Mouse (Mus musculus) heart, postnatal 36 days (tissue): Measurements from ENCODE around the gene Nlrp1b. TPM values are rescaled to one million over a fixed set of nuclear protein-coding genes. Genes with fewer than 3 reads are reported as not detected.

Source experiments
- DNase-seq, 2 experiments: peaks; one replicate each; pipeline ENCODE4 v3.0.0; 2021 to 2022
- intact Hi-C: fragments of 180-260 bp; cut with DNase I; formaldehyde crosslinking; loops from one replicate; pipeline ENCODE4 v1.15.1; 2025
- total RNA-seq, 2 experiments: library from RNA; stranded (reverse); gene quantifications; 2 replicates each; pipeline ENCODE4 v1.2.3; 2021

Gene Nlrp1b
- under 1 TPM in 1 of 2 experiments, not detected in 1; 0.17 TPM for total RNA-seq

DNA sequence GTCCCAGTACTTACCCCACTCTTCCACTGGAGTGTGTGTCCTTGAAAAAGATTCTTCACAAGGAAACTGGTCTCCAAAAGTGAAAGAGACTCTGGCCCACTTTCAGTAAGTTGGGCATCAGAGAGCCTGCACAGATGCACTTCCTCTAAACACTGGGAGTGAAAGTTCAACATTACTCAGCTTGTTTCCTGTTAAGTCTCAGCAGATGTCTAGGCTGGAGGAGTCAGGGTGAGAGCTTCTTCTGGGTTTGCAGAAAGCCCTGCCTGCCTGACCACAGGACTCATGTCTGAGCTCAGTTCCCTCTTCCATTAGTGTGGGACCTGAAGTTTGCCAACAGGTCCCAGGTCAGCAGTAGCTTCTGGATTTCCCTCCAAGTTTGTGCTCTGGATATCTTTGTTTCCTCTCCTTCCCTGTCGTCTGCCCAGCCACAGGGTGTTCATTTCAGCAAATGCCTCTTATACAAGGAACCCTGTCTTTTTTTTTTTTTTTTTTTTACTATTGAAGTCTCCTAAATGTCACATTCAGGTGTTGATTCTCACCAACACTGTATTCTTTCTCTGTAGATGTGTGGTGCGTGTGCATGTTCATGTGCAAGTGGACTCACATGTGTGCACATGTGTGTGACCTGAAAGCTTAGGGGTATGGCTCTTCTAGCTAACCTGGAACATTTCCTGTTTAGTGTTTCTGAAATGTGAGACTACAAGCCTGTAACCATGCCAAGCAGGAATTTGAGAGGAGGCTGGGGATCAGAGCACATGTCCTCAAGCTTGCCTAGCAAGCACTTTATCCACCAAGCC is at the start of gene Nlrp1b:
TSS of gene Nlrp1b (minus strand) at position 50 of the 797 bp plus-strand sequence.
- DNase-seq, result no peak
- intact Hi-C loops, result no loop called here

- no peak for DNase-seq
- intact Hi-C loops, result no loop called here
Observed at GRCm38 (mm10) chr11:71261036-71261435, 30.5 kb upstream of the Nlrp1b start.

- no peak for DNase-seq
- intact Hi-C loops, result no loop called here
Observed at GRCm38 (mm10) chr11:71251333-71251732, 20.8 kb upstream of the Nlrp1b start.

- intact Hi-C loops, result no loop called here
- peak in 1 of 2 experiments; percentile 16 for DNase-seq
Observed at GRCm38 (mm10) chr11:71224614-71225013, 5.9 kb downstream of the Nlrp1b start.

DNA sequence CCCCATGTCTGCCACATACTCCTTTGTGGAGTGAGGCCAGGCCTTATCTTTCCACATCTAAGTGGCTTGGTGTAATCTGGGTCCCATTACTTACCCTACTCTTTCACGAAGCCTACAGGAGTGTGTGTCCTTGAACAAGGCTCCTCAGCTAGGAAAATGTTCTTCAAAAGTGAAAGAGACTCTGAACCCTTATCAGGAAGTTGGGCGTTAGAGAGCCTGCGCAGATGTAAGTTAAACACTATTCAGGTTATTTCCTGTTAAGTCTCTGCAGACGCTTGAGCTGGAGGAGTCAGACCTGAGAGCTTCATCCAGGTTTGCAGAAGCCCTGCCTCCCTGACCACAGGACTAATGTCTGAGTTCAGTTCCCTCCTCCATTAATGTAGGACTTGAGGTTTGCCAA is 27.8 kb downstream of the Nlrp1b start:
- intact Hi-C loops, result no loop called here
- DNase-seq, result no peak

DNA sequence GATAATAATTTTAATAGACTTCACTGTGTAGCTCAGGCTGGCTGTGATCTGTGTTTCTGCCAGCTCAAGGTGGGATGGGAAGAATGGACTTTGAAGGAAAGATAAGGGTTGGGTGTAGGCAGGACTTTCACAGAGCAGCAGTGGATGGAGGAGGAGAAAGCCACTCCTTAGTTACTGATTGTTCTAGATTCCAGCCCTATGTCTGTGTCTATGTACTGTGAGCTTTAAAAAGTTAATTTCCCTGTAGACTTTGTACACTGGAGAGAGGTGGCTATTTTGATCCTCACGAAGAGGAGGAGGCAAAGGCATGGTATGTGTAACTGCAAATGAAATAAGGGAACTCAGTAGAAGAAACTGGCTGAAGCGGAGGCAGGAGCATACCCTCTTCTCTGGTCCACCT is 31.2 kb downstream of the Nlrp1b start:
- no peak for DNase-seq
- intact Hi-C loops, result no loop called here

DNA sequence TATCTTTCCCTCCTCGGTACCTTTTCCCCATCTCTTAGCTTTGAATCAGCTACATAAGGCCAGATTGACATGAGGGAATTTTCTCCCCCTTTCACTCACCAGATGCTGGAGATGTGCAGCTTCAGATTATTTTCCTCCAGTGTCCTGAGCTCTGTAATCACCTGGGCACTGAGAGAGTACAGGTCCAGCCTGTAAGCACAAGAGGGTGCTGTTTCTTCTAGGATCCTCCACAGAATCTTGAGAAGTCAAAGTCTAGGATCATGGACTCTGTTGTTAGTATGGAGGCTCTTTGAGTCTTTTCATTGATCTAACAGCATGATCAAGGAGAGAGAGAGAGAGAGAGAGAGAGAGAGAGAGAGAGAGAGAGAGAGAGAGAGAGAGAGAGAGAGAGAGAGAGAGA is 60.9 kb downstream of the Nlrp1b start:
- DNase-seq, result no peak
- intact Hi-C loops, result no loop called here

DNA sequence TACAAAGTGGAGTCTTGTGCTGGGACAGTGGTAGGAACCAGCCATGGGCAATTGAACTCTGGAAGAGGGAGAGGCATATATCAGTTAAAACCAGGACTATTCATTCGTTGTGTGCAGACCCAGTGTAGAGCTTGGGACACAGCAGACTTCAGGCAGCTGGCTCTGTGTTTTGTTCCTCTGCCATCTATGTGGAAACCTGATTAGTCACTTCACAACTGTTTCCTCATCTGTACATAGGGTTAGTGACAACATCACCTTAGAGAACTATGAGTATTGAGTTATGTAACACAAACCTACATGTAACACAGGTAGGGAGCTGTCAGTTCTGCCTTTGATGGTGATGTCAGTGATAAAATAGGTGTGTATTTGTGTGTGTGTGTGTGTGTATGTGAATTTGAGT is 66.4 kb downstream of the Nlrp1b start:
- DNase-seq, result no peak
- intact Hi-C loops, result no loop called here

GRCm38 (mm10) chr11:71159439-71160136 is 70.9 kb downstream of the Nlrp1b start:
- intact Hi-C loops, result no loop called here

GRCm38 (mm10) chr11:71155272-71155671 is 75.3 kb downstream of the Nlrp1b start:
- intact Hi-C loops, result no loop called here
- DNase-seq, result no peak

More at GRCm38 (mm10) chr11:71159439-71160136, 70.9 kb downstream of the Nlrp1b start:
- DNase-seq, result no peak

- peak; percentile 7 to 11 for DNase-seq
- intact Hi-C loops, result loop anchor here (10.0 kb wide), 1 partner anchor 120 kb away; no protein-coding TSS in a partner anchor
Observed at GRCm38 (mm10) chr11:71144661-71145060, 85.9 kb downstream of the Nlrp1b start, which contains the start of gene Nlrp1a. TSS of gene Nlrp1a (minus strand) at chr11:71144704.

- intact Hi-C loops, result loop anchor here (10.0 kb wide), 1 partner anchor 117 kb away; no protein-coding TSS in a partner anchor
- no peak for DNase-seq
Observed at GRCm38 (mm10) chr11:71142031-71142430, 88.5 kb downstream of the Nlrp1b start.

- intact Hi-C loops, result no loop called here
- no peak for DNase-seq
Observed at GRCm38 (mm10) chr11:71107128-71107527, 123.4 kb downstream of the Nlrp1b start.

- DNase-seq, result no peak
- intact Hi-C loops, result no loop called here
Observed at GRCm38 (mm10) chr11:71106261-71107021, 124.1 kb downstream of the Nlrp1b start.

DNA sequence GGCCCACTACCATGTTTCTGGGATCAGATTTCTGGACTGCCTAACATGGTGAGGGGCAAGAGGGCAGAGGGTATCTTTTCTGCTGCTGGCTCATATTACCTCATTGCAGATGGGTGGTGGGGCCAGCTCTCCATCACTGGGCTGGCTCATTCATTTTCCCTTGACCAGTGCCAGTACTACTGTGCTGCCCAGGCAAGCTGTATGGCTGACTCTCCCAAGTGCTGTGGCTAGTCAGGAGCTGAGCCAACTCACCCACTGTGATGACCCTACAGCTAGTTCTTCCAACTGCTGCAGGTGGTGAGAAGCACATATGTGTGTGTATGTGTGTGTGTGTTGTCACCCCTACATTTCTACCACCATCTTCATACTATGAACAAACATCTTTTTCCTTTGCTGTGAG is 126.6 kb downstream of the Nlrp1b start:
- no peak for DNase-seq
- intact Hi-C loops, result no loop called here

Other genes starting within 250 kb of the Nlrp1b start
- 100 to 1,000 TPM; 226 to 228 TPM for gene C1qbp, start 247.7 kb downstream of the Nlrp1b start, total RNA-seq
- gene Dhx33, start 226.3 kb downstream of the Nlrp1b start, total RNA-seq, result 10 to 100 TPM; 10.6 to 10.7 TPM
- gene Mis12, start 211.1 kb downstream of the Nlrp1b start, total RNA-seq, result 1 to 10 TPM; 6.5 to 6.9 TPM
- 10 to 100 TPM; 32.2 to 38.4 TPM for gene Derl2, start 210.9 kb downstream of the Nlrp1b start, total RNA-seq
- under 1 TPM; 0.22 to 0.44 TPM for gene 6330403K07Rik, start 197.2 kb downstream of the Nlrp1b start, total RNA-seq
- gene Nlrp1a, start 86.0 kb downstream of the Nlrp1b start, total RNA-seq, result under 1 TPM; 0.92 to 1.00 TPM